Mouse (Mus musculus): ENCODE measurements around the gene Zhx3.

DNA sequence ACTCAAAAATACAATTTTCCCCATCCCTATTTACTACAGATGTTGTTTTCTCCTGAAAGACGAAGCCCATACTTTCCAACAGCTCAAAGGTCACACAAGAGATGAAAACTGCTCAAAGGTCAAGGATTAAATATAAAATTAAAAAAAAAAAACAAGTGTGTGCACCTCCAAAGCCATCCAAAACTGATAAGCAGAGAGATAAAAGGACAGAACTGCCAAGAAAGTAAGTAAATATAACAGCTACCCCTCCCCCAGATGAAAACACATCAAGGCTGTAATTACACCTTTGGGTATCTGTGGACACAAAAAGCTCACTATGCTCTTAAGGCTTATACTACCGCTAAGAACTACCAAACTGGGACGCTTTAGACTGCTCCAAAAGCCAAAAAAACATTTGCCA, 3.4 kb downstream of the Zhx3 start:
- TF ChIP-seq CTCF (IDR thresholded peaks at IDR 0.05; ENCODE audit: borderline replicate concordance, control insufficient read depth, extremely low read depth, insufficient read depth, low read length, poor library complexity) (no peak), POLR2A (IDR thresholded peaks at IDR 0.05; ENCODE audit: control insufficient read depth, extremely low read depth, insufficient read depth, low read length, poor library complexity) (no peak)

All from thymus, adult 2 months (tissue).